ENCODE assay signal across 8 mouse cellular contexts in the genomic region with DNA sequence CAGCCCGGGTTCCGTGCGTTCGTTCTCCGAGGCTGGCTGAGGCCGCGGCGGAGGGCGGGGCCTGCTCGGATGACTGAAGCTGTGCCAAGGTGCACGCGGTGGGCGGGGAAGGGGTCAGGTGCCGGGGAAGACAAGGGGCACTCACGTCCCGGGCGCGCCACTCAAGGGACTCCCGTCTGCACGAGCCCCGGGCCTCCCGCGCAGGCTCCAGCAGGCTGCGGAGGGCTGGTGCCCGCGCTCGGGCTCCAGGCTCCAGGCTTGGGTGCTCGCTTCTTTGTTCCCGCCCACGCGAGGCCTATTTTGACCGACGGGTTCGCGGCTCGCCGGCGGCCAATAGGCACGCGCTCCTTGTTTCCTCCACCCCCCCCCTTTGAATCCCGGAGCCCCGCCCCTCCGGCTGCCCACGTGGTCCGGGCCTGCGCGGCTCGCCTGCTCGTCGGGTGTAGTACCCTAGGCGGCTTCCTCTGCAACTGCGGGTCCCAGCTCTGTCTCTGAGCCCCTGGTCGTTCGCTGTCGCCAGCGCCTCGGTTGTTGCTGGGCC. TPM values are rescaled to one million over a fixed set of nuclear protein-coding genes. Genes with fewer than 3 reads are reported as not detected.
A peak's percentile ranks its signal among the peaks of the same experiment; 100 is the strongest.
DNase-seq lines count a peak whose midpoint lies in the region; ATAC-seq and TF ChIP-seq lines count a peak whose summit lies in the region.

Gene Hnrnpdl, minus strand, starts transcription at position 63 of the 541 bp plus-strand sequence.
Gene Enoph1, plus strand, starts transcription at position 384 of the 541 bp plus-strand sequence.

- intact Hi-C loops in heart, postnatal 10 days (cut with DNase I), result loop anchor here (5.0 to 10.0 kb wide), 4 partner anchors 112 to 835 kb away; no protein-coding TSS in a partner anchor

- no peaks in the 10 kb centered on the region for H3K27me3 ChIP-seq in E14TG2a.4 (ENCODE audit: insufficient read depth, low read length)
- H3K27me3 ChIP-seq in forebrain, embryonic 13.5 days, result no peaks in the 10 kb centered on the region
- H3K27me3 ChIP-seq in neural tube, embryonic 15.5 days (replicated peaks), result no peaks in the 10 kb centered on the region

- peak; percentile 95 for DNase-seq in c-Kit-positive CD71-positive TER-119-positive erythroid progenitor cells, embryonic 14.5 days (ENCODE audit: low spot score)
- DNase-seq in heart, postnatal 10 days, result peak; percentile 94 to 95
- peak; percentile 97 for DNase-seq in layer of hippocampus, adult 11-12 months (ENCODE audit: low spot score)
- peak; percentile 91 to 92 for DNase-seq in lung, adult 18-20 months
- DNase-seq in testis, postnatal 14 days (ENCODE audit: low spot score), result peak; percentile 95

- peaks cover 57% of the 10 kb centered on the region for H3K4me1 ChIP-seq in E14TG2a.4 (replicated peaks; ENCODE audit: low read depth, low read length)
- peaks cover 59% of the 10 kb centered on the region for H3K4me1 ChIP-seq in forebrain, embryonic 13.5 days
- H3K4me1 ChIP-seq in neural tube, embryonic 15.5 days, result peaks cover 60% of the 10 kb centered on the region

- ATAC-seq in forebrain, embryonic 13.5 days, result peak; percentile 90
- peak; percentile 90 for ATAC-seq in neural tube, embryonic 15.5 days (ENCODE audit: low FRiP score)

- WGBS in forebrain, embryonic 13.5 days, result 0% methylated on average over 38 of the region's 57 CpGs
- under 1% methylated on average over 57 of the region's 57 CpGs for WGBS in neural tube, embryonic 15.5 days

- H3K9ac ChIP-seq in forebrain, embryonic 13.5 days, result peak within 1 kb of the TSS; percentile 100
- H3K9ac ChIP-seq in neural tube, embryonic 15.5 days (replicated peaks), result peak within 1 kb of the TSS; percentile 99

- peak within 1 kb of the TSS; percentile 98 for H3K4me3 ChIP-seq in E14TG2a.4 (replicated peaks; ENCODE audit: low read length)
- H3K4me3 ChIP-seq in forebrain, embryonic 13.5 days, result peak within 1 kb of the TSS; percentile 84
- peak within 1 kb of the TSS; percentile 93 for H3K4me3 ChIP-seq in neural tube, embryonic 15.5 days (replicated peaks)

- peak within 1 kb of the TSS; percentile 99 for H3K4me2 ChIP-seq in forebrain, embryonic 13.5 days
- peak within 1 kb of the TSS; percentile 89 for H3K4me2 ChIP-seq in neural tube, embryonic 15.5 days

- peak within 1 kb of the TSS; percentile 99 for H3K27ac ChIP-seq in forebrain, embryonic 13.5 days
- peak within 1 kb of the TSS; percentile 99 for H3K27ac ChIP-seq in neural tube, embryonic 15.5 days (replicated peaks)

- H3K36me3 ChIP-seq in E14TG2a.4 (ENCODE audit: insufficient read depth, low read length), result peaks cover 48% of the 10 kb centered on the region
- peaks cover 36% of the 10 kb centered on the region for H3K36me3 ChIP-seq in forebrain, embryonic 13.5 days (ENCODE audit: poor library complexity, severe bottlenecking)
- peaks cover 4% of the 10 kb centered on the region for H3K36me3 ChIP-seq in neural tube, embryonic 15.5 days

- H3K9me3 ChIP-seq in E14TG2a.4 (ENCODE audit: low read length), result no peaks in the 10 kb centered on the region
- H3K9me3 ChIP-seq in forebrain, embryonic 13.5 days (replicated peaks), result no peaks in the 10 kb centered on the region
- no peaks in the 10 kb centered on the region for H3K9me3 ChIP-seq in neural tube, embryonic 15.5 days (replicated peaks)

- TF ChIP-seq CTCF in E14TG2a.4 (conservative IDR thresholded peaks at IDR 0.05; ENCODE audit: low read length), result no peak

RNA-seq across cellular contexts. Expression of gene Hnrnpdl, which starts in this region (rescaled TPM):
- polyA plus RNA-seq in forebrain, embryonic 13.5 days (2015; fragmentation: Nextera tagmentation; extraction: Ambion mirVana), result 260 and 282 TPM in 2 replicates
- total RNA-seq in heart, postnatal 10 days (2021), result 100 to 1,000 TPM in 1 of 2 experiments, 10 to 100 TPM in 1; 97.3 to 105 TPM
- 172 and 181 TPM in 2 replicates for polyA plus RNA-seq in neural tube, embryonic 15.5 days (2015; fragmentation: Nextera tagmentation; extraction: Ambion mirVana)

RNA-seq across cellular contexts. Expression of gene Enoph1, which starts in this region (rescaled TPM):
- 47.8 and 49.2 TPM in 2 replicates for polyA plus RNA-seq in forebrain, embryonic 13.5 days (2015; fragmentation: Nextera tagmentation; extraction: Ambion mirVana)
- 10 to 100 TPM; 13.1 to 14.3 TPM for total RNA-seq in heart, postnatal 10 days (2021)
- 52.3 and 53.4 TPM in 2 replicates for polyA plus RNA-seq in neural tube, embryonic 15.5 days (2015; fragmentation: Nextera tagmentation; extraction: Ambion mirVana)

Comparison
In these comparisons a context has a peak if more than half of its experiments do, and no peak if none do; other contexts are left out.
1. Peak in every context shown above with its lines: DNase-seq, ATAC-seq, H3K4me3 ChIP-seq and H3K27ac ChIP-seq.